Mouse (Mus musculus): ENCODE data around the gene Aatf.
"Not testable (repeated sequence)": the region's sequence is repeated elsewhere in the genome, so short reads cannot be mapped to it uniquely, and the experiment has no call there.

Aatf gene

DNA sequence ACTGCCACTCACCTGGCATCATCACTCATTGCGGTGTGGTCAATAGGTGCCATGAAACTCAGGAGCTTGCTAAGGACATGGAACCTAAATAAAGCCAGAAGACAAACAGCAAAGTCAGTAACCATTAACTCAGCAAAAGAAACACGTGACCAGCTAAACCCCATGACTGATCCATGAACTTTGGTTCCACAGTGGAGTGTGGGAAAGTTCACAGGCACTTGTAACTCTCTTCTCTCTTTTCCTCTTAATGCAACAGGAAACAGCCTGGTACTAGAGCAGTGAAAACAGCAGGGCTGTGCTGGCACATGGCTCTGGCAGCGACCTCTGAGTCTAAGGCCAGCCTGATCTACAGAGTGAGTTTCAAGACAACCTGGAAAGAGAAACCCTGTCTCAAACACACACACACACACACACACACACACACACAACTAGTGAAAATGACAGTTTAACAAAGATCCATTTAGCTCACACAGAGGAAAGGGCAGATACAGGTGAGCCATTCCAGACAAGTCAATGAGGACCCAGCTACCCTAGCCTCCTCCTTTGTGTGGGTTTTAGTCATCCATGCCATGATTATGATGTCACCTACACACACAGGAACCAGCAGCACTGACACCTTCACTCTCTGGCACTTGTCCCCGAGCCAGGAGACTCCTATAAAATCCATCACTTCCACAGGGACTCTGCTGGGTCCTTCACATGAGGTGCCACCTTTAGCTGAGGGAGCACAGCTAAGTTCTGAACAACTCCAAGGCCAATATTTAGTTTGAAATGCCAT is 70.6 kb downstream of the Aatf start:
- no peak for DNase-seq (ENCODE audit: low spot score in 2 of 2)

DNA sequence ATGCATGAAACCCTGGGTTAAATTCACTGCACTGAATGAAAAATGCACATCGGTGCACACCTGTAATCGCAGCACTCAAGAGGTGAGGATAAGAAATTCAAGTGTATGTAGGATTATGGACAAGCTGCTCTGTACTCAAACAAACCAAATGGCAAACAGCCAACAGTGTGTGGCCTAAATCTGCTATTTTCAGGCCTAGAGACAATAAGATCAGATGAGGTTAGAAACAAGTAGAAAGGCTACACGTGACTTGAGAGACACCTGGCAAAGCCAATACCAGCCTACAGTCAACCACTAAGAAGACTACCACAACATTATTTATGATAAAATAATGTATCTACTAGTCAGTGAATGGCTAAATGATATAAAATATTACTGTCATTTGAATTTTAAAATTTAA is 72.9 kb downstream of the Aatf start:
- DNase-seq (ENCODE audit: low spot score in 2 of 2) = no peak

DNA sequence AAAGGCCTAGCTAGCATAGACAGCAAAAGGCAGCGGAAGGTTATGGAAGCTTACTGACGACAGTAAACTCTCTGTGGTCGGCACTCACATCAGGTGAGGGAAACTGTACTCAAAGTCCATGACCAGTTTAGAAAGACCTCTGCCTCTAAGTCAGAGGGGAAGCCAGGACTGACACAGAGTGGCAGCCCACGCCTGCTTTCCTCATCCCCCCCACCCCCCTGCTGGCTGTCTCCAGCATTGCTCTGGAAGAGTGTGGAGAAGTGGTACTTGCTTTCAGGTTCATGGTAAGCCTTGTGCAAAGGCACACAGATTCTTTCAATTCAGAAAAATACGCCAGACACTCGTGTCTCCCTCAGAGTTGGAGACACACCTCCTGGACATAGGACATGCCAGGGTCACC is 78.4 kb downstream of the Aatf start:
- no peak for DNase-seq (ENCODE audit: low spot score in 2 of 2)

DNA sequence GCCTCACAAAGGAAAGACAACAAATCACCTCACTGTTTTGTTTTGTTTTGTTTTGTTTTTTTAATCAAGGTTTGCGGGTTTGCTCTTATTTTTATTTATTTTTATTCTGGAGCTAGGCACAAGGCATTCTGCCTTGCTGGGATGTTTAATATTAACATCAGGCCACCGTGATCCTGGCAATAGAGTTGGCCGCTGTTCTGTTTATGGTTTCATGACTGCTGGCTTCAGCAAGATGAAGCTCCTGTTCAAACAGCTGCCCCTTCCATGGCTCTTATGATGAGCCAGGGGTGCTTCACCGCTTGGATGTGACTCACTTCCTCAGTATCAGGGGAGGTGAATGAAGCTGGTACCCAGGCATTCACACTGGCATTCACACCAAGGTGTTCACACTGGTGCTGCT is 83.0 kb downstream of the Aatf start:
- DNase-seq (ENCODE audit: low spot score in 2 of 2) = no peak

GRCm38 (mm10) chr11:84429581-84429980 is 83.7 kb downstream of the Aatf start:
- DNase-seq (ENCODE audit: low spot score in 2 of 2) = peak in 1 of 2 experiments; percentile 31

GRCm38 (mm10) chr11:84426633-84426998 is 86.7 kb downstream of the Aatf start:
- no peak for DNase-seq (ENCODE audit: low spot score in 2 of 2)

DNA sequence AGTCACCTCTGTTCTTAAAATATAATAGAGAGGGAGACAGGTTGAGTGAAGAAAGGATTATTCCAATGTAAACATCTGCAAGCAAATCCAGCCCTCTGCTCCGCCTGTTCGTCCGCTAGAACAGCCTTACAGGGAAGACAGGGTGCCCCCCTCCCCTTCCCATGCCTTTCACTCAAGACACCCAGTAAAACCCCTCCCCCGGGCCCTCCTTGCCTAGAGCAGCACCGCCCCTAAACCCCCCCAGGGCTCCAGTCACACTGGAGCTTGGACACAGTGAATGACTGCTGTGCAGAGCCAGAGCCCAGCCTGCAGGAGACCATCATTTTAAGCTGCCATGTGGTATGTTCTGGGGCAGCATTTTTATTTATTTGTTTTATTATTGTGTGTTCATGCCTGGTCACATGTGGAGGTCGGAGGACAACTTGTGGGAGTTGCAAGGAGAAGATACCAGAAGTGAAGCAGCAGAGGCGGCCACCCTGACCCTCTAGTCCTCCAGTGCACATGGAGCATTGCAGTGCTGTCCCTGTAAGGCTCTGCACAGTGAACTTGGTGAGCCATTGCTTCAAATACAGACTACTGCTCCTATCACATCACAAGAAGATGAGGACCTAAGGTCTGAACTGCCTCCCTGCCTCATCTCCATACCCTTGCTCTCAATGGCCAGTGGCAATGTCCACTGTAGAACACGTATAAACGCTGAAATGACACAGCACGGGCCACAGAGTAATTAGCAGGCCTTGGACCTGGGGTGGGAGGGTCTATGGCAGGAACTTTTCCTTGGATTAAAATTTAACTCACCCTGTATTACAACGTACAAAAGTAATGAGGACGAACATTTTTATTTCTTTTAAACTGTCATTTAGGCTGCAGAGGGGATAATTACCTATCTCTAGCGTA is 87.3 kb downstream of the Aatf start:
- DNase-seq (ENCODE audit: low spot score in 2 of 2) = no peak

DNA sequence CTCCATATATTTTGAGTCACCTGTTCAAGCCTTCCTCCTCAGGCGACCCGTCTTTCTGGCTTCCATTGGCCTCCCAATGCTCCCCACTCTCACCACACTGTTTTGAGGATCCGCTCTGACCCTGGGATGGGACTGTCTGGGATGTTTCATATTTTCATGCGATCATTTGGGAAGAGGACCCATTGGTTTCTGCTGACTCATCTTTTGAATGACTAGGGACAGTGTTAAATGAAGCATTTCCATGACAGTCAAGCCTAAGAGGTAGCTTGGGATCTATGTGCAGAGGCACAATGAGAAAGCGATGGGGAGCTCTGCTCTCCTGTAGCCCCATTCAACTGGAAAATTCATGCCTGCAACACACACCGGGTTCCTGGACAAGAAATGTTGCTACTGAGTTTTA is 92.5 kb downstream of the Aatf start:
- DNase-seq (ENCODE audit: low spot score in 2 of 2) = no peak

- DNase-seq (ENCODE audit: low spot score in 2 of 2) = no peak
Measured at GRCm38 (mm10) chr11:84413111-84413510, 100.2 kb downstream of the Aatf start.

GRCm38 (mm10) chr11:84412201-84412934 is 101.0 kb downstream of the Aatf start:
- DNase-seq (ENCODE audit: low spot score in 2 of 2) = no peak

DNA sequence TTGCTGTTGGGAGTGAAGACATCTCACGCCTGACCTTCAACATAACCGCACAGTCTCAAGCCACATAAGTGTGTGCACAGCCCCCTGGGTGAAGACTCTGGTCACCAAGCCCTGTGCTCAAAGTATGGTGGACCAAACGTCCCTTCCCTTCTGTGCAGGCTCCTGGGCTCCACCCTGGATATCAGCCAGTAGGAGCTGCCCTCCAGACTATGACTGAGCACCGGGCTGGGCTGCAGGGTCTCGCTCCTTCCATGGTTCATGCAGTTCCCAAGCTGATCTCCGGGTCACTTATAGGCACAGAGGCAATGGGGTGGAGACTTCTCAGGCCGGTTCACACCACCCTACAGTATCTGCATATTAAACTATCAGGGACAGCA is 101.7 kb downstream of the Aatf start:
- DNase-seq (ENCODE audit: low spot score in 2 of 2) = no peak

- DNase-seq (ENCODE audit: low spot score in 2 of 2) = no peak
Measured at GRCm38 (mm10) chr11:84410879-84411641, 102.3 kb downstream of the Aatf start.

- DNase-seq (ENCODE audit: low spot score in 2 of 2) = no peak
Measured at GRCm38 (mm10) chr11:84410383-84410782, 102.9 kb downstream of the Aatf start.

GRCm38 (mm10) chr11:84406733-84407132 is 106.6 kb downstream of the Aatf start:
- DNase-seq (ENCODE audit: low spot score in 2 of 2) = no peak

- no peak for DNase-seq (ENCODE audit: low spot score in 2 of 2)
Measured at GRCm38 (mm10) chr11:84395010-84395409, 118.3 kb downstream of the Aatf start.

DNA sequence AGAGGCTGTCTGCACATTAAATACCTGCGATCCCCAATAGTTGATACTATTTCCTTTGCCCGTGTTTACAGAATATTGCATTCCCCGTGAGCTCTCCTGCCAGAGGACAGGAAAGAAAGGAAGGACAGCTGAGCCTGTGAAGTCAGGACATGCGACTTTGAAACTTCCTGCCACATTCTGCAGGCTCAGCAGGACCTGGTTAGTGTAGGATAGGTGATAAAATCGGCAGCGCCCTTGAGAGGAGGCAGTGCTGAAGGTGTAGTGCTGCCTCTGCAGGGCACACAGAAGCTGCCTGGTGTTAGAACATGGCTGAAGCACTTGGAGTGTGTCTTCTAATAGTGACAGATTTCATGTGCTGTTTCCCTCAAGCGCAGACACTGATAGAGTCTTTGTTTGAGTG is 119.8 kb downstream of the Aatf start:
- no peak for DNase-seq (ENCODE audit: low spot score in 2 of 2)

DNA sequence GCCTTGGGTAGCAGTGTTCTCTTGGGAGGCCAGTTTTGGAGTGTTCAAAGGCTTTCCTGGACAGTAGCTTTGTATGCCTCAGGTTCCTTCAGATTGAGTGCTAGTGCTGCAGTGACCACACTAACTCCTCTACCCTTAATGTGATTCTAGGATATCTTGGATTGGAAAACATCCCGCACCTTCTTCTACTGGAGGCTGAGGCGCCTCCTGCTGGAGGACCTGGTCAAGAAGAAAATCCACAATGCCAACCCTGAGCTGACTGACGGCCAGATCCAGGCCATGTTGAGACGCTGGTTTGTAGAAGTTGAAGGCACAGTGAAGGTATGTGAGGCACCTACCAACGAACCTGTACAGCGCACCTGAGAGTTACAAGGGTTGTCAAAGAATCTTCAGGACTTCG is 121.3 kb downstream of the Aatf start:
- DNase-seq (ENCODE audit: low spot score in 2 of 2) = not testable (repeated sequence)

DNA sequence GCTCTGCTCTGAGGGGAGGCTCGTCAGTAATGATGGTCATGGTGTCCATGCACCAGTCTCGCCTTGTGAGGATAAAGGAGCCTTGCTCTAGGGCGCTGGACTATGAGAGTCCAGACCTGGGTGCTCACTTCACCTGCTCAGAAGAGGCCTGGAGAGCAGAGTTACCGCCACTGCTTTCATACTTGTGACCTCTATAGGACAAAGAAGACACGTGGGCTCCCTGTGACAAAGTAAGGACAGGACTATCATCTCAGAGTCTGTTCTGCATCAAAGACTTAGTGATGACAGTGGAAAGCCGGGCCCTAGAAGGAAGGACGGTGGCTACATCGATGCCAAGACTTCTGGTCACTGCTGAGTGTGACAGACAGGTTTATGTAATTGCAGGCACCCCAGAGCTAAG is 122.2 kb downstream of the Aatf start:
- no peak for DNase-seq (ENCODE audit: low spot score in 2 of 2)

DNA sequence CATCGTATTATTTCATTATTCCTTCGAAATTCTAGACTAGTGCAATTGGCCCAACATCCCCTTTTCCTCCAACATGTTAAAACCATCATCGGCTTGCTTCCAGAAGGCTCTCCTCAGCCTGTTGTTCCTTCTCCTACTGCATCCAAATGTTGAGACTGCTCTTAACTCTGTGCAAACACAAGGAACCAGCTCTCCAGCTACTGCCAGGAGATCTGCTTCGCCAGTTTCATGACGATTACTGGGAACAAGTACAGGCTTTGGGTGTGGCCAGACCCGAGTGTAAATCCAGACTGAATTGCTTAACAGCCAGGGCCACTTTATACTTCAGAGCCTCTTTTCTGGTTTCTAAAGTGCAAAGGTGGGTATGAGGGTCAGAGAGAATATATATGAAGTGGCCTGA is 124.0 kb downstream of the Aatf start:
- DNase-seq (ENCODE audit: low spot score in 2 of 2) = no peak

DNA sequence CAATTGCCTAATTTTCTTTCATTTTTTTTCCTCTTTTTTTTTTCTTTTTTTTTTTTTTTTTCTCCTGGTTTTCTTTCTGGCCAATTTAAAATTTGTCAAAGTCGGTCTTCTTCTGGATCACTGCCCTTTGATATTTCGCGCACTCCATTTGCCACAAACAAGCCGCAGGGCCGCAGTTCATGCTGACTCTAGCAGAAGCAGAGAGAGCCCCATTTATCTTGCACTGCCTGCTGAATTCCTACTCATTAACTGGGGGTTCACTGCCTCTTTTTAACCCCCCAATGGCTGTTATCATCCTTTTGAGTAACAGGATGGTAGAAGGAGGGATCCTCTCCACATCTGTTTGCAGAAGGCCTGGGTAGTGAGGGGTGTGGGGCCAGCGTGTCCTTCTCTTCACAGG is 129.4 kb downstream of the Aatf start:
- DNase-seq (ENCODE audit: low spot score in 2 of 2) = no peak

DNA sequence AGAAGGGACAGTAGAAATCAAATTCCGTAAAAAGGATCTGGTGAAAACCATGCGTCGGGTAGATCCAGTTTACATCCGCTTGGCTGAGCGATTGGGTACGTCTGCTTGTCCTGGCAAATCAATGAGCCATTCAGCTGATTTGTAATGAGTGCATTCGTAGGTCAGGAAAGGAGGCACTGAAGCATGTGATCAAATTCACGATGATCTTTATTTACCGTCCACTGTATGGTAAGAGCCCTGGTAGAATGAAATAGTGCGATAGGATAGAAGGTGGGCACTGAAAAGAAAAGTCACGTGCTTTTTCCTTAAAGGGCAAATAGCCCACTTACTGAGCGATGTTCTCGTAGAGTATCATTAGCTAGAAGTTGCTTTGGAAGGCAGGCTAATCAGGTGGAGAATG is 130.9 kb downstream of the Aatf start:
- DNase-seq (ENCODE audit: low spot score in 2 of 2) = no peak
